Mouse (Mus musculus) G1E (cell line): ENCODE data around the gene 2510009E07Rik.

Experiments
- CTCF ChIP-seq: IDR thresholded peaks from 2 replicates; pipeline ENCODE4 v1.5.1; 2012; ENCODE audit warnings: low read depth, low read length, inconsistent platforms, mixed read lengths
- POLR2AphosphoS5 ChIP-seq: IDR thresholded peaks from 2 replicates; pipeline ENCODE4 v1.6.1; 2012; ENCODE audit warnings: low read depth, low read length, inconsistent platforms; ENCODE audit not compliant: insufficient replicate concordance
- TAL1 ChIP-seq: conservative IDR thresholded peaks from 2 replicates; pipeline ENCODE4 v1.6.1; 2012; ENCODE audit warnings: low read depth, low read length, inconsistent platforms, mixed read lengths

DNA sequence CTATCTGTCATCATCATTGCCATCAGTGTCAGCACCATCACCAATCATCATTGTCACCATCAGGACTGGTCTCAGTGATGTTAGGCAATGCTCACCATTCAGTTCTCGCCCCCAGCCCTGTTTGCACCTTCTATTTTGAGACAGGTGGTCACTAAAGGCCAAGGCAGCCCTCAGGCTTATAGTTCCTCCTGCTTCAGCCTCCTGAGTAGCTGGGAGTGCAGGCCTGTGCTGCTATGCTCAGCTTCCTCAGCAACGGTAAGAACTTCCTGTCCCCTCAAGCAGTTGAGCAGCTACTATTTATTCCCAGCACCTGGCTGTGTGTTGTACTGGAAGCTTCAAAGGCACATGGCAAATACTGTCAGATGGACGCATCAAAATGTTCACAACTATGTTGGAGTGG lies 3.7 kb upstream of the 2510009E07Rik start:
- TF ChIP-seq CTCF (no peak), TAL1 (no peak), POLR2AphosphoS5 (no peak)
